Mouse (Mus musculus) heart, adult 2 months (tissue): ENCODE results near the gene Ccdc177.

ENCODE experiments used
- CTCF ChIP-seq: fragments of 200-600 bp; IDR thresholded peaks from 2 replicates; pipeline ENCODE4 v1.8.1; 2022; ENCODE audit warnings: antibody characterized with exemption, mild to moderate bottlenecking, moderate library complexity
- EP300 ChIP-seq: fragments of 200-500 bp; IDR thresholded peaks from 2 replicates; pipeline ENCODE4 v1.6.1; 2011; ENCODE audit warnings: low read depth, low read length, control low read depth; ENCODE audit not compliant: insufficient read depth
- POLR2A ChIP-seq: fragments of 200-500 bp; IDR thresholded peaks from 2 replicates; pipeline ENCODE4 v1.6.1; 2011; ENCODE audit warnings: mild to moderate bottlenecking, low read depth, low read length, control low read depth; ENCODE audit not compliant: insufficient read depth

DNA sequence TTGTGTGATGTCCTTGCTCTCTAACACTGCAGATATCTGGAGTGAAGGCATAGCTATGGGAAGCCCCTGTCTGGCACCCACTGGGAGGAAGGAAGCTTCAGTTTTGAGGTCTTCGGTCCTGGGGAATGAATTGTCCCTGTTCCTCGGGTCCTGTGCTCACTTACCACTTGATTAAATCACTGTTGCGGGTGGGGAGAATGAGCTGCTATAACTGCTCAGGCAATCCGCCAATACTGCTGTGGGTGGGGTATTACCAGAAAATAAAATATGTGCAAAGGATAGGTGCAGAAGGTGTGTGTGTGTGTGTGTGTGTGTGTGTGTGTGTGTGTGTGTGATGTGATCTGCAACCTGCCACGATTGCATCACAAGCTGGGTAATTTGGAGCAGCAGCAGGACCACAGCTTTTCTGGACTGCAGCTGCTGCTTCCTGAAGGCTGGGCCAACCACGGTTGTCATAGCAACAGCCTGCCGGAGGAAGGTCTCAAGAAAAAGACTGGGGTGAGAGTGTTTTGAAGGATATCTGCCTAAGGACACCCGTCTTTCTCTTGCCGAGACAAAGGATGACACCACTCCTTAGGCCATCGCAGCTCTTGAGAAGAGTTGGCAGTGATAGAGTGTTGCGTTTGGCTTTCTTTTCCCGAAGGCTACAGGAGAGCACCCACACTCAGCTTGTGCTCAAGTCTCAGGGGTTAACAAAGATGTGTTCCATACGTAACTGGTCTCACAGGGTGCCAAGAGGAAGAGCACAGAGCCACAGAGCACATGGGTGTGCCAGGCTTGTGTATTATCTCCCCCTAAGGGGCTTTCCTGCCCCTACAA, 23.8 kb downstream of the Ccdc177 start:
- no peak for TF ChIP-seq POLR2A
- no peak for TF ChIP-seq CTCF
- TF ChIP-seq EP300 = no peak
